In genomic region chr4:150281891-150282630, GRCm38 (mm10) we compare ENCODE assay signal across 8 mouse cellular contexts. TPM values are rescaled to one million over a fixed set of nuclear protein-coding genes. Genes with fewer than 3 reads are reported as not detected.
DNase-seq lines count a peak whose midpoint lies in the region; ATAC-seq lines count a peak whose summit lies in the region.

No protein-coding gene starts in this region.

- H3K36me3 ChIP-seq in lung, embryonic 15.5 days, result no peaks in the 10 kb centered on the region

- H3K27ac ChIP-seq in lung, embryonic 15.5 days, result peak overlapping the region; percentile 97

- peak; percentile 24; the same call in 1 of the 2 replicates for ATAC-seq in lung, embryonic 15.5 days (ENCODE audit: borderline replicate concordance, extremely low read depth, low FRiP score, low TSS enrichment)
- peak; percentile 18; the same call in 1 of the 2 replicates for ATAC-seq in neutrophil, adult 5-6 weeks (ENCODE audit: extremely low read depth, insufficient number of reproducible peaks, low FRiP score, poor library complexity, severe bottlenecking)

- H3K9ac ChIP-seq in lung, embryonic 15.5 days, result peak overlapping the region; percentile 99

- H3K4me1 ChIP-seq in lung, embryonic 15.5 days, result peaks cover 38% of the 10 kb centered on the region

- H3K27me3 ChIP-seq in lung, embryonic 15.5 days, result no peaks in the 10 kb centered on the region

- peak; percentile 77 for DNase-seq in A20 (ENCODE audit: low read depth, low spot score)
- peak; percentile 38 for DNase-seq in NIH3T3 (ENCODE audit: low read depth)
- peak; percentile 65 for DNase-seq in embryo, embryonic 11 days
- DNase-seq in heart, adult 8-10 months (ENCODE audit: low spot score), result peak; percentile 40
- peak; percentile 82 to 85 for DNase-seq in kidney, adult 8-10 months
- peak; percentile 30 to 41 for DNase-seq in urinary bladder, postnatal 36 days (ENCODE audit: low spot score in 2 of 2)

- H3K9me3 ChIP-seq in lung, embryonic 15.5 days, result no peaks in the 10 kb centered on the region

- WGBS in lung, embryonic 15.5 days, result under 1% methylated on average over 50 of the region's 50 CpGs

- peak overlapping the region; percentile 96 for H3K4me3 ChIP-seq in lung, embryonic 15.5 days

- H3K4me2 ChIP-seq in lung, embryonic 15.5 days, result peak overlapping the region; percentile 58

RNA-seq across cellular contexts. Expression of gene Rere, which starts 0.6 kb away (rescaled TPM):
- 10 to 100 TPM; 34.8 to 57.6 (median 51.3) TPM for total RNA-seq in heart, adult 8-10 months (2022)
- polyA plus RNA-seq in lung, embryonic 15.5 days (2015; fragmentation: Nextera tagmentation; extraction: Ambion mirVana), result 25.8 and 31.9 TPM in 2 replicates
- total RNA-seq in neutrophil, adult 5-6 weeks (2017), result 59.2 and 59.4 TPM in 2 replicates

RNA-seq across cellular contexts. Expression of gene Eno1, which starts 45.5 kb away (rescaled TPM):
- 100 to 1,000 TPM; 110 to 133 (median 121) TPM for total RNA-seq in heart, adult 8-10 months (2022)
- polyA plus RNA-seq in lung, embryonic 15.5 days (2015; fragmentation: Nextera tagmentation; extraction: Ambion mirVana), result 1,793 and 1,844 TPM in 2 replicates
- 334 and 375 TPM in 2 replicates for total RNA-seq in neutrophil, adult 5-6 weeks (2017)

Comparison
In these comparisons a context has a peak if more than half of its experiments do, and no peak if none do; other contexts are left out.
1. Peak in every context shown above with its lines: DNase-seq, ATAC-seq, H3K4me3 ChIP-seq and H3K27ac ChIP-seq.